Mouse (Mus musculus) erythroid progenitor cell, adult 5-6 weeks (primary cell): ENCODE results near the gene Cyp26b1. TPM values are rescaled to one million over a fixed set of nuclear protein-coding genes. Genes with fewer than 3 reads are reported as not detected.

Experiments
- ATAC-seq: replicated peaks from 2 replicates; pipeline ENCODE4 v1.8.0; 2016; ENCODE audit warnings: moderate number of reproducible peaks, mild to moderate bottlenecking, moderate TSS enrichment, inconsistent platforms; ENCODE audit not compliant: poor library complexity, low FRiP score, severe bottlenecking
- total RNA-seq, 2 experiments: library from RNA; stranded (forward) in 1 of 2; stranded (reverse) in 1 of 2; fragments of 150-400 nt in 1 of 2; fragments of 186-747, 209-891 nt in 1 of 2; gene quantifications; 2 replicates each; pipeline versions ENCODE4 v1.2.3 to v1.2.4; 2015 to 2017; ENCODE audit warnings: low replicate concordance in 2 of 2

The Cyp26b1 gene
- total RNA-seq, 2 experiments from 2014 or later = not detected

DNA sequence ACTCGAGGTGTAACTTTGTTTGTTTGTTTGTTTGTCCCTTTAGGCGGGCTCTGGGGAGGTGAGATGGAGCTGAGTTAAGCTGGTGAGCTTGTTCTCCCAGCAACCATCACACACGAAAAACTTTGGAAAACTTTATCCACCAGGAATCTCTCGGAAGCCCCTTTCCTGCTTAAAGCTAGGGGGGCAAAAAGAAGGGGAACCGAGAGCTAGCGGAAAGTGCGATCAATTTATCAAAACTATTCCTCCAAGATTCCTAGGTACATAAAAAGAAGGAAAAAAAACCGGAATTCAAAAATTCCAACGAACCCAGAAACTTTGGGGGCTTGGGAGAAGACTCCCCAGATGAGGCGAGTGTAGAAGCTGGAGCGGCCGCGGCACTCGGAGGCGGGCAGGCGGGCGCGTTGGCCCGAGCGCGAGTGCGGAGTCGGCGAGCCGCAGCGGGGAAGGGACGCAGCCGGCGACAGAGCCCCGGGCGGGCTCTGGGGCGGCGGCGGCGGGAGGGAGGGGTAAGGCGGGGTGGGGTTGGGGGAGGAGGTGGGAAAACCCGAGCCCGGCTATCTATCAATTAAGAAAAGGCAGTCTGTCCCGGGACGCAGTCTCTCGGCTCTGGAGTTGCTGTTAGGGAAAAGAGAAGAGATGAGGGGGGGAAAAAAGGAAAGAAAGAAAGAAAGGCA is 5.3 kb downstream of the Cyp26b1 start:
- no peak for ATAC-seq

DNA sequence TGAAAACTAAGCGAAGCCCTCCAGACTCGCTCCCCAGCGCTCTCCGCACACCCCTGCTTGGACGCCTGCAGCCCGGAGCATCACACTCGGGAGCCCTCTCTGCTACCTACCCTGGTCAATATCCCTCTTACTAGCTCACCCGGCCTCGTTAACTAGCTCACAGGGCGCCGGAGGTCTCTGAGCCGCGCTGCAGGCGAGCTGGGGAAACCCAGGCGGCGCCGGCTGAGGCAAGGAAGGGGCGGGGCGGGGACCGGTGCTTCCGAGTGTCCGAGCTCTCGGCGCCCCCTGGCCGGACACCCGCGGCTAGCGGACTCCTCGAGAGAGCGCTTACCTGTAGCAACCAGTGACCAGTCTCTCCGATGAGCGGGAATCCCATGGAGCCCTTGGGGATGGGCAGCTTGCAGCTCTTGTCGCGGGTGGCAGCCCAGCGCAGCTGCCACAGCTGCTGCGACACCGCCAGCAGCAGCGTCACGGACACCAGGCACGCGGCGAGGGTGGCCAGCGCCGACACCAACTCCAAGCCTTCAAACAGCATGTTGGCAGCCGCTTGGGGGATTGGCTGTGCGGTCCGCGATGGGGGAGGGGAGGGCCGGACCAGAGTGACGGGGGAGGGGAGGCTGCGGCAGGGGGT is 6.1 kb downstream of the Cyp26b1 start:
- ATAC-seq = no peak

DNA sequence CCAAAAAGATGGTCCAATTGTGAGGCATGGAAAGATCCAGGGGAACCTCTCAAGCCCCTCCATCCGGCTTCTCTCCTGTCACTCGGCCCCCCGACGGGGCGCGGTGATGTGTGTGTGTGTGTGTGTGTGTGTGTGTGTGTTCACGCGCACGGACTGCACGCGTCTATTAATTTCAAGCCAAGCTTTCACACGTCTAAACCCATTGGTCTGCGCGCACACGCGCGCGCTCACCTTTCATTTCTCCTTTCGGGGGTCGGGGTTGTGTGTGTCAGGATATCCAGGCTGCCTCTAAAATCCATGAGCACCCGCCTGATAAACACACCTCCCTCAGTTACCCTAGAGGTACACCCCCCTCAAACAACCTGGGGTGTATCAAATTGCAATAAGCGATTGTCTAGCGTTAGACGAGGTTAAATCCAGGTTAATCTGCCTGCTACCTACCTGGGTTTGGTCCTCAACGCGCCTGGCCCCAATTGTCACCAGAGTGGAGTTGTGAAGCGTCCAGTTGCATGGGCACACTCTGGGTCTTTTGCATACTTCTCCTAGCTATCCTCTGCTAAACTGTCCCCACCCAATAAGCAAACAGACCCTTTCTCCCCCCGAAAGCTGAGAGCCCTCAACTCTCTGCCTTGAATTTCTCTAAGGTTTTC is 7.0 kb downstream of the Cyp26b1 start:
- ATAC-seq = no peak

DNA sequence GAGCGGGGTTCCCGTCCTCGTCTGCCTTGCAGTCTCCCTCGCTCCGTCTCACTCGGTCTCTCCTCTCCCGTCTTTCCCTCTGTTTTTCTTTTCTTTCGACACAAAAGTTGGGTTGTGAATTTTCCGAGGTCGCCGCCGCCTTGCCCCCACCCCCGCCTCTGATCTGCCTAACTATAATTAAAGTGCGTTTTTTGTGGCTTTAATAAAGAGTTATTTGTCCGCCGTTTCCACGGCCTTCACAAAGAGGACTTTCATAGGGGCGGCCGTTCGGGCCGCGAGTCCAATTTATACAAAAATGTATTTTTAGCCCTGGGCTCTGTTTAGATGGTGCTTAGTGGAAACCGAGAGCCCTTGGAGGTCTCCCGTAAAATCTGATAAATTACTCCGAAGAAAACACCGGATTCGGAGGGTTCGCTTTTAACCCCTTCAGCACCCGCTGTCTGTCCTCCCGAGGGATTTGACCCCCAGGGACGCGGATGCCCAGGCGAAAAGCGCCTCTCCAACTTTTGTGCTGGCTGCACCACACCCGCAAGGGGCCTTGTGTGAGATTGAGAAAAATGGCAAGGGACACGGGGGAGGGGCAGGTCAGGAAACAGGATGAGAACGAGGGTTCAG is 7.9 kb downstream of the Cyp26b1 start:
- no peak for ATAC-seq

DNA sequence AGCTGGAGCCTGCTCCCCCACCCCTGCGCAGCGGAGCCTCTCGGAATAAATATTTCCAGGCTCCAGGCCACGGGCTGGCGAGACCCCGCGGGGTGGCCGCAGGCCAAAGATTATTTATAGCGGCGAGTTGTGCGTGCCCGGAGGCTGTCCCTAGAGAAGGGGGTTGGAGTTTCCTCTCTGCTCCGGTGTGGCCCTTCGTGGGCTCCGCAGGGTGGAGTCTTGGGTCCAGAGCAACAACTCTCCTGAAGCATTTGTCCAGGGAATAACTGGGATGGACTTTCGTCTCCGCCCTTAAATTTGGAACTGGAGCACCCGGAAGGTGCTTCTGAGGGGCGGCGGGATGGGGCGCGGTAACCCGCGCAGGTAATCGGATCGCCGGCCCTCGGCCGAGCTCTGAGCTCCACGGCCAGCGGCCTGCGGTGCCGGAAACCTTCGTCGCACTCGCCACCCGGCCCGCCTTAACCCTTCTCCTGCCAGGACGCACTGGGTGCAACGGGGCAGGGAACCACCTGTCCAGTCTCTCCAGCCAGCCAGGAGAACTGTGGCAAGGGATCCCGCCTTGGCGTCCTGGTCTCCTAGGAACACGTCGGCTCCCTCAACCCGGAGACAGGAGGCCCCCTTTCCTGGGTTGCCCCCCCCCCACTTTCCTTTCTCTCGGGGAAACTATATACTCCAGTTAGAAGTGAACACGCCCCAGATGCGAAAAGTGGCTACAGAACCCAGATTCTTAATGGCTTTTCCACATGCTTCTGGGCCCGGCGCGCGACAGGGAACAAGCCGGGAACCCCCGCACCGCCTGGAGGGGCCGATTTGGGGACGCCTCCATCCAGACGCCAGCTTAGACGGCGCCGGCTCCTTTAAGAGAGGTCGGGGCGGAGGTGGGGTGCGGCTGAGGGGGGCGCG is 8.7 kb downstream of the Cyp26b1 start:
- no peak for ATAC-seq

DNA sequence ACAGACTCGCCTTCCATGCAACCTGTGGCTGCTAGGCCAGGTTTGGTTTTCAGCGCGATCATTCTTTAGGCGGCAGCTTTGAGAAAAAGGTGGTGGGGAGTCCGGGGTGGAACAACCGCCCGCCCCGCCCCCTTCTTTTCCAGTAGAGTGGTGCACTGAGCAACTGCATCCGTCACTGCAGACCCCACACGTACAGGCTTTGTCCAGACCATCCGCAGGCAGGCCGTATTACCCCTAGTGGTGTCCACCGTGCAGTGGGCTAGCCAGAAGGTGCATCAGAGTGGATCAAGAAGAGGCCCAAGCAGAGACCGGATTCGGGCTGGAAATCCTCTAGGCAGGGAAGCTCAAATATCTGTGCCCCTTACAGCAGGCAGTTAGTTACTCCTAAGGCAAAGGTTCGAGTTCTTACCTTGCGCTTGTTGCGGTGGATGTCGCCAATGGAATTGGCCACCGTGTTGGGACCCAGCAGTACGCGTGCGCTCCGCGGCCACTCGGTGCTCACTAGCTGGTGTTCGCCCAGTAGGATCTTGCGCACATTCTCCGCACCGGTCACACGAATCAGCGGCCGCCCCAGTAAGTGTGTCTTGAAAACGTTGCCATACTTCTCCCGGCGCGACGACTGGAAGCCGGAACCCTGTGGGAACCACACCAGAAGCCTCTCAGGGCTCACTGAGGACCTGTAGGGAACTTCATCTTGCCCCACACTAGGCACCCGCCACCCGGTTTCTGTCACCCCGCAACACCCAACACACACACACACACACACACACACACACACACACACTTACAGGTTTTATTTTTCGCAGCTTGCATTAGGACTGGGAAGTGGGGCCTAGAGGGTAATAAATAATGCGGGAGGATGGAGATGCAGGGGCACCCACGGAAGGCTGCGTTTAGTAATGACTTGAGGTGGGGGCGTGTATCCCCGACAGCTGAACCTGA is 9.6 kb downstream of the Cyp26b1 start:
- ATAC-seq = no peak

DNA sequence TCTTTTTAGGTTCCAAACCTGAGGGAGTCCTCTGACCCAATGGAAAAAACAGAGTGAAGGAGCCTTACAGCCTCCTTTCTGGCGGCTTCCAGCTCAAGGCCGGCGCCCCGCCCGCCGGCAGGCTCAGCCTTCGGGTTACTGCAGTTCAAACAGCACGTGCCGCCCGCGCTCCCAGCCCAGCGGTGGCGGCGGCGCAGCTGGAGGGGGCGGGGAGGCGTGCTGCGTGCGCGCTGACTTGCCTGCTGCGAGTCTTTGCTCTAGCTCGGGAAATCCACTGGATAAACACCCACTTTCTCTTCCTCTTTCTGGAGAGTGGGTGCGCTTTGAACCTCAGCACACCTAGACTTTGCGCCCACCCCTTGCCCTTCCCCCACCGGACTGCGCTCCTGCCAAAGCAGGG is 10.3 kb downstream of the Cyp26b1 start:
- no peak for ATAC-seq

DNA sequence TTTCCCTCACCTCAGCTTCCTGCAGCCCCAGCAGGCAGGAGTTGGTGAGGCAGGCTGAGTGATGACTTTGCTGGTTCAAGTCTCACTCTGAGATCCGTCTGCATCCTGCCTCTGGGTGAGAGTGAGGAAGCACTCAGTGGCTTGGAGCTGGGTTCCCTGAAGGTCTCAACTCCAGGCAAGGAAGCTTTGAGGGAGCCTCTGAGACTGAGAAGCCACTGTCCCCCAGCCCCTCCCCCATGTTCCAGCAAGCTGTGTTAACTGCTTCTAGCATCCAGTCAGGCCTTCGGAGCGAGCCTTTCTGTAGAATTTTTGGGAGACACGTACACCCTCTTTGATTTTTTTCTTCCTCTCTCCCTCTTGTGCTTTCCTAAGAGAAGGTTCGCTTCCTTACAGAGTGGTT is 10.9 kb downstream of the Cyp26b1 start:
- no peak for ATAC-seq

DNA sequence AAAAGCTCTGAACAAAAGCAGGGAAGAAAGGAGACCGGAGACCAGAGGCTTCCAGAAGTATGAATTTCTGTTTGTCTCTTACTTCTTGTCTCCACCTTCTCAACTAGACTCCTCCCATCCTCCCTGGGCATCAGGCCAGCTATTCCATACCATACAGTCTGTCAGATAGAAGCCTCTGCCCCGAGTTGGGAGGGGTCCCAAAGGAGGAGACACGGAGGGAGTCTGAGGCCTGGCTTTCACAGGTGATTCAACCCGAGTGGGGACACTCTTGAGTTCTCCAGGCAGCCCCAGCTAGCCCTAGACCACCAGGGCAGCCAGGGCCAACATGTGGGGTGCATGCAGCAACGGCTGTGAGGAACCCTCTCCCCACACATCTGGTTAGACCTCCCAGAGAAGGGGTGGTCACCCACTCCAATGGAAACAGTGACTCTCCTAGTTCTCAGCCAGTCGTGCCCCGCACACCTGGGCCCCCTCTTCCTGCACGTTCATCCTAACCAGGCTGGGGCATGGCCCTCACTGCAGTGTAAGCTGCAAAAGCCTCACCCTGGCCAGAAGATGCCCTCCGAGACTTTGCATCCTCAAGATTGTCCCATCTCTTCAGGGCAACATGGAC is 11.8 kb downstream of the Cyp26b1 start:
- ATAC-seq = no peak

DNA sequence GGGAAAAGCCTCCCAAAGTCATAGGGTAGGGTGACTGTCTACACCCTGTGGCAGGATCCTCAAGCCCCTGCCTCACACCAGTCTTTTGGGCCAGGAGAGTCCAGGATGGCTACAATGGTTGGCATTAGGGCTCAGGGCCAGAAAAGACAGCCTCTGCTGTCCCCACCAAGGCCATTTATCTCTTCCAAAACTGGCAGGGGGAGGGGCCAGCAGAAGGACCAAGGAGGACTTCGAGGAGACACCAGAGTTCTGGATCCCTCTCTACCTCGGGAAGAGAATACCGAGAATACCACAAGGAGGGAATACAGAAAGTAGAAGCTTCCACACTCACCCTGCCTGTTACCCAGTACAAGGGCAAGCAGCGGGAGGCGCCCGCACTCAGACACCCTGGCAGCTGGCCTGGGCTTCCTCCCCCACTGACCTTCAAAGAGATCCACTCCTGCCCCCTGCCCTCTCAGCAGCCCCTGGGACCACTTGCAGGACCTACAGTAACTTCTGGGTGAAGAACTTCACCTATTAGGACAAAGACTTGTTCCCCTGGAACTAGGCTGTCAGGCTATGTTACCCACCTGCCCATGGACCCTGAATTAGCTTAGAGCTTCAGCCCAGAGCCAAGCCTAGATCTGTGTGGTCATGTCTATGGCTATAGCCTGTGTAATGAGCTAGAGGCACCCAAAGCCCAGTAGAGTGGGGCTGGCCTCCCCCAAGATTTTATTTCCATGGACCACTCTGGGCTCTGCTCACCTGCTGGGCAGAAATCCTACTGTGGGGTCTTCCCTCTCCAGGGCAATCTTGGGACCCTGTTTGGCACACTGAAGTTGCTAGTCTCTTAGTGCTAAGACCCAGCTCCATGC is 12.5 kb downstream of the Cyp26b1 start:
- ATAC-seq = no peak

DNA sequence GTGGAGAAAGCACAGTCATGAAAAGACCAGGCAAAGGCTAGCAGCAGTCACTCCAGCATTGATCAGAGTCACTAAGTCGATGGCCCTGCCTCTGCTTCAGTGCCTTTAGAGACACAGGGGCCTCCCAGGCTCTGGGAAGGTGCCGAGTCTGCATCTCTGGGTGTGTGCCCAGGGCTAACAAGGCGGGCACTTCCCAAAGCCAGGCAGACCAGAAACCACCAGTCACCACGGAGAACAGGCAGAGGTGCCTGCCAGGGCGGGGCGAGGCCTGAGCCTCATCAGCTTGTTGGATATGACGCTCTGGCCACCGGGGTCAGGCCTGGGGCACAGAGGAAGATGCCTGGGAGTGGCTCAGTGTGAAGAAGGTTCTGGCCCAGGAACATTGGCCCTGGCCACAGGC is 14.2 kb downstream of the Cyp26b1 start:
- no peak for ATAC-seq

DNA sequence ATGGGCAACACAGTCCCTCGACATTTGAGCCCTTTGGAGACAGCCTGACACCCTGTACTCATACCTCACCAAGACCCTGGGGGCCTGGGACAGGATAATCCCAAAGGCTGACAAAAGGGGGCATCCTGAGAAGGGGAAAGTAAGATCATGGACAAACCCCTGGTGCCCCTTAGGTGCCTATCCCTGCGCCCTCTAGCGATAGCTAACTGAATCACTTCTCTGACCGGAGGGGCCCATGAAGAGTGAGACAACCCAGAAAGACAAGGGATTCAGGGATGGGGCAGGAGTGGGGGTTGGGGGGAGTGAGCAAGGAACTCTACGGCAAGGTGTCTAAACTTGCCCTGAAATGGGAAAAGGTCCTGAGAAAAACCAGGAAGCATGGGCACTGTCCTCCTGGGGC is 14.8 kb downstream of the Cyp26b1 start:
- ATAC-seq = no peak

DNA sequence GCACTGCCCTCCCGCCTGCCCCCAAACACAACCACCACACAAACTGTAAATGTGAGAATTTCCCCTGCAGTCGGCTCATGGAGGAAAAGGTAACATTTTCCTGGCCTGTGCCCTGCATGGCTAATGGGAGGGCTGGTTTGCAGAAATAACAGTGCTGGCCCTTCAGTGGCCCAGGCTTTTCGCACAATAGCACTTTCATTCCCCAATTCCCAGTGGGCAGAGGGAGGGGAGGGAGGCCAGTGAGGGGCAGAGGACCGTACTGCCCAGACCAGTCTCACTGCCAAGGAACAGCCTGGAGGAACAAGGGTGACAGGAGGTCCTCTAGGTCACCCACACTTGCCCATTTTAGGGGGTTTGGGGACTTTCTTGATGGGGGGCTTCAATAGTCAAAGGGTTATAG is 15.8 kb downstream of the Cyp26b1 start:
- ATAC-seq = no peak

DNA sequence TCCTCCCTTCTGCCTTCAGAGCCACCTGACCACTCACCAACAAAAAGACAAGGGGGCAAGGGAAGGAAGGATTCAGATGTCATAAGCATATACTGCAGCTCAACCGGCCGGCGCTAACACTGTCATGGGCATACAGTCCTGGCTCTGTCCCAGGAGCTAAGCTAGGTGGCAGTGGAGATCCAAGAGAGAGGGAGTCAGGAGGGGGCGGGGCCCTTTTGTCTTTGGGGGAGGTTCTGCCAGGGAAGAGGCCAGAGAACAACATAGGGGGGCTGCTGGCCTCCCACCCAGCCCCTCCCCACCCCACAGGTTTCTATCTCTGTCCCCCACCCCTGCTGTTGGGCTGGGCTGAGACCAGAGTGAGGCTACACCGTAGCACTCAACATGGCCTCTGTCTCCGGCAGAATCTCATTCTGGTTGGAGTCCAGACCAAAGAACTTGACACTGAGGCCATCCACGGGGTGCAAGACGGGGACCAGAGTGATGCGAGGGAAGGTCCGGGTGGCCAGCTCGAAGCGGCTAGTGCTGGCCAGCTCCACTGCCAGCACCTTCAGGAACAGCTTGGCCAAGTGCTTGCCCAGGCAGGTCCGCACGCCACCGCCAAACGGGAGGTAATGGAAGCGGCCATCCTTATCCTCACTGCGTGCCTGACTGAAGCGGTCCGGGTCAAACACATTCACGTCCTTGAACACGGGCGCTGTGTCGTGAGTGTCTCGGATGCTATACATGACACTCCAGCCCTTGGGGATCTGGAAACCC is 19.6 kb downstream of the Cyp26b1 start:
- ATAC-seq = no peak

DNA sequence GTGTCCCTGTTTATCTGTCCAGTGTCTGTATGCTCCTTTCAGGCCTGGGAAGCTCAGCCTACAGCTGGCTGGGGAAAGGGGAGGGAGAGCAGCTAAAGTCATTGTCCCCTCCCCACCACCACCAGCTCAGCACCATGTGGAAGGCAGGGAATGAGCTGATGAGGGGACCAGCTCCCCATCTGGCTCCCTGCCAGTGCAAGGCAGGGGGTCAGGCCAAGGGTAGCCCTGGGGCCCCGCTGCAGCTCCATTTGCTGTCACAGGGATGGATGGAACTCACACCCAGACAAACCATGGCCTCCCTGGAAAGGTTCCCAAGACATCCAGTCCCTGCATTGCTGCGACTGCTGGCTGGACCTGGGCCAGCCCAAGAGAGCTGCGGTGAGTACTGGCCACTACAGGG is 23.7 kb downstream of the Cyp26b1 start:
- ATAC-seq = no peak

DNA sequence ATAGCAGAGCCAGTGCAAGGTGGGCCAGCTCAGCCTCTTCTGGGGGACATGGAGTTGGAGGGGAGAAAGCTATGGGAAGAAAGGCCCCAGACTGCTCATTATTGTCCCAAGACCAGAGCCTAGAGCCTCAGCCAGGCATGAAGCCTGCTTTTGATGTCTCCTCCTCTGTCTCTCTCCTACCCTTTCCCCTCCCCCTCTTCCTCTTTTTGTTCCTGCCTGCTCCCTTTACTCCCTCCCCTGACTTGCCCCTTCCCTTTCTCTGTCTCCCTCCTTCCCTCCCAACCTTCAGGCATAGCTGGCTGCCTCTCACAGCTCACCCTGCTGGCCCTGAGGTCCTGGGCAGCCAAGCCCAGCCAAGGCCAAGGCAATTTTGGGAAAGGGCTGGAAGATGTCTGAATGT is 24.1 kb downstream of the Cyp26b1 start:
- no peak for ATAC-seq

DNA sequence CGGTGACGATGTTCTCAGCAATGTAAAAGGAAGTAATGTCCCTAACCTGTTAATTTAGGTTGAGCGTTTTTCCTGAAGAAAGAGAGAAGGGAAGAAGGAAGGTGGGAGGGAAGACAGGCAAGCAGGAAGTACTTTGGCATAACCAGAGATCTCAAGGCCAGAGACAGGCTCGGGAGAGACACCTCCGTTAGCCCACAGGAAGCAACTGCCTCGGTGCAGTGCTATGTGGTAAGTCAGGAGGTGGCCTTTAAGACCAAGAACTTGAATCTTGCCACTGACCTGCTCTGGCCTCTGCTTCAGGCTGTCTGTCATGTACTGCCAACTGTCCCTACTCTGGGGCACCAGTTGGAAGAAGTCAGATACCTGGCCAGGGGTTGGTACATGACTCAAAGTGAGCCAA is 24.8 kb downstream of the Cyp26b1 start:
- ATAC-seq = no peak
